Mouse (Mus musculus): ENCODE measurements around the gene Ism2. TPM values are rescaled to one million over a fixed set of nuclear protein-coding genes. Genes with fewer than 3 reads are reported as not detected.

Ism2 gene
- polyA plus RNA-seq, 1 experiment from 2014 or later = 0.92 TPM

GRCm38 (mm10) chr12:87266108-87266826 is 33.2 kb downstream of the Ism2 start, which contains the start of the genes Vipas39 and Ahsa1:
Gene Vipas39, minus strand, starts transcription at chr12:87266256.
Gene Ahsa1, plus strand, starts transcription at chr12:87266479.
- Histone ChIP-seq H3K27me3 (ENCODE audit: control insufficient read depth, insufficient read depth, low read depth, low read length) (no peaks in the 10 kb centered on the region), H3K36me3 (ENCODE audit: control insufficient read depth, insufficient read depth, low read length) (peaks cover 25% of the 10 kb centered on the region), H3K9ac (ENCODE audit: low read length) (peak within 1 kb of the TSS; percentile 96), H3K4me2 (ENCODE audit: low read depth, low read length) (peak within 1 kb of the TSS; percentile 87), H3K4me3 (ENCODE audit: low read length) (peak within 1 kb of the TSS; percentile 96), H3K27ac (ENCODE audit: low read length) (peak within 1 kb of the TSS; percentile 92), H3K4me1 (replicated peaks; ENCODE audit: control insufficient read depth, insufficient read depth, low read length) (peaks cover 14% of the 10 kb centered on the region), H3K9me3 (ENCODE audit: control insufficient read depth, low read length) (no peaks in the 10 kb centered on the region)
- ATAC-seq (ENCODE audit: low read depth) = peak; percentile 97
- under 1% methylated on average over 31 of the region's 31 CpGs for WGBS

GRCm38 (mm10) chr12:87265444-87265843 is 34.1 kb downstream of the Ism2 start:
- Histone ChIP-seq H3K36me3 (ENCODE audit: control insufficient read depth, insufficient read depth, low read length) (peaks cover 26% of the 10 kb centered on the region), H3K9ac (ENCODE audit: low read length) (peak overlapping the region; percentile 72), H3K9me3 (ENCODE audit: control insufficient read depth, low read length) (no peaks in the 10 kb centered on the region), H3K4me3 (ENCODE audit: low read length) (peak overlapping the region; percentile 96), H3K27ac (ENCODE audit: low read length) (peak overlapping the region; percentile 62), H3K27me3 (ENCODE audit: control insufficient read depth, insufficient read depth, low read depth, low read length) (no peaks in the 10 kb centered on the region), H3K4me2 (ENCODE audit: low read depth, low read length) (peak overlapping the region; percentile 83), H3K4me1 (replicated peaks; ENCODE audit: control insufficient read depth, insufficient read depth, low read length) (peaks cover 14% of the 10 kb centered on the region)
- no peak for ATAC-seq (ENCODE audit: low read depth)
- 21% methylated on average over 11 of the region's 11 CpGs for WGBS

- WGBS = 92% methylated on average over 8 of the region's 8 CpGs
- H3K9ac ChIP-seq (ENCODE audit: low read length) = no peak overlapping the region
- no peak overlapping the region for H3K27ac ChIP-seq (ENCODE audit: low read length)
- no peaks in the 10 kb centered on the region for H3K27me3 ChIP-seq (ENCODE audit: control insufficient read depth, insufficient read depth, low read depth, low read length)
- H3K36me3 ChIP-seq (ENCODE audit: control insufficient read depth, insufficient read depth, low read length) = peaks cover 33% of the 10 kb centered on the region
- ATAC-seq (ENCODE audit: low read depth) = no peak
- H3K4me1 ChIP-seq (replicated peaks; ENCODE audit: control insufficient read depth, insufficient read depth, low read length) = 0 out of 2 replicates have a peak, but pooled peaks cover 6% of the 10 kb centered on the region
- H3K4me3 ChIP-seq (ENCODE audit: low read length) = no peak overlapping the region
- H3K9me3 ChIP-seq (ENCODE audit: control insufficient read depth, low read length) = no peaks in the 10 kb centered on the region
- H3K4me2 ChIP-seq (ENCODE audit: low read depth, low read length) = no peak overlapping the region
Observed at GRCm38 (mm10) chr12:87260562-87260961, 38.9 kb downstream of the Ism2 start.

GRCm38 (mm10) chr12:87256629-87257028 is 42.9 kb downstream of the Ism2 start:
- Histone ChIP-seq H3K9ac (ENCODE audit: low read length) (no peak overlapping the region), H3K36me3 (ENCODE audit: control insufficient read depth, insufficient read depth, low read length) (peaks cover 43% of the 10 kb centered on the region), H3K4me1 (replicated peaks; ENCODE audit: control insufficient read depth, insufficient read depth, low read length) (no peaks in the 10 kb centered on the region), H3K27me3 (ENCODE audit: control insufficient read depth, insufficient read depth, low read depth, low read length) (no peaks in the 10 kb centered on the region), H3K9me3 (ENCODE audit: control insufficient read depth, low read length) (no peaks in the 10 kb centered on the region), H3K4me3 (ENCODE audit: low read length) (no peak overlapping the region), H3K4me2 (ENCODE audit: low read depth, low read length) (no peak overlapping the region), H3K27ac (ENCODE audit: low read length) (no peak overlapping the region)
- ATAC-seq (ENCODE audit: low read depth) = no peak
- 90% methylated on average over 5 of the region's 5 CpGs for WGBS

- H3K9ac ChIP-seq (ENCODE audit: low read length) = no peak overlapping the region
- H3K9me3 ChIP-seq (ENCODE audit: control insufficient read depth, low read length) = no peaks in the 10 kb centered on the region
- no peaks in the 10 kb centered on the region for H3K4me1 ChIP-seq (replicated peaks; ENCODE audit: control insufficient read depth, insufficient read depth, low read length)
- peaks cover 38% of the 10 kb centered on the region for H3K36me3 ChIP-seq (ENCODE audit: control insufficient read depth, insufficient read depth, low read length)
- 92% methylated on average over 6 of the region's 6 CpGs for WGBS
- no peak overlapping the region for H3K4me3 ChIP-seq (ENCODE audit: low read length)
- no peak overlapping the region for H3K4me2 ChIP-seq (ENCODE audit: low read depth, low read length)
- no peak for ATAC-seq (ENCODE audit: low read depth)
- H3K27ac ChIP-seq (ENCODE audit: low read length) = no peak overlapping the region
- H3K27me3 ChIP-seq (ENCODE audit: control insufficient read depth, insufficient read depth, low read depth, low read length) = no peaks in the 10 kb centered on the region
Observed at GRCm38 (mm10) chr12:87253878-87254277, 45.6 kb downstream of the Ism2 start.

- Histone ChIP-seq H3K4me2 (ENCODE audit: low read depth, low read length) (no peak overlapping the region), H3K27me3 (ENCODE audit: control insufficient read depth, insufficient read depth, low read depth, low read length) (no peaks in the 10 kb centered on the region), H3K4me1 (replicated peaks; ENCODE audit: control insufficient read depth, insufficient read depth, low read length) (no peaks in the 10 kb centered on the region), H3K27ac (ENCODE audit: low read length) (no peak overlapping the region), H3K9ac (ENCODE audit: low read length) (no peak overlapping the region), H3K4me3 (ENCODE audit: low read length) (no peak overlapping the region), H3K36me3 (ENCODE audit: control insufficient read depth, insufficient read depth, low read length) (peaks cover 40% of the 10 kb centered on the region), H3K9me3 (ENCODE audit: control insufficient read depth, low read length) (no peaks in the 10 kb centered on the region)
- ATAC-seq (ENCODE audit: low read depth) = no peak
- 88% methylated on average over 6 of the region's 6 CpGs for WGBS
Observed at GRCm38 (mm10) chr12:87250161-87250560, 49.3 kb downstream of the Ism2 start.

GRCm38 (mm10) chr12:87238632-87239031 is 60.9 kb downstream of the Ism2 start, which contains the start of gene Noxred1:
Gene Noxred1, minus strand, starts transcription at chr12:87238732.
- no peak for ATAC-seq (ENCODE audit: low read depth)
- H3K4me3 ChIP-seq (ENCODE audit: low read length) = no peak within 1 kb of the TSS
- no peaks in the 10 kb centered on the region for H3K4me1 ChIP-seq (replicated peaks; ENCODE audit: control insufficient read depth, insufficient read depth, low read length)
- no peaks in the 10 kb centered on the region for H3K27me3 ChIP-seq (ENCODE audit: control insufficient read depth, insufficient read depth, low read depth, low read length)
- H3K4me2 ChIP-seq (ENCODE audit: low read depth, low read length) = no peak within 1 kb of the TSS
- WGBS = 82% methylated on average over 1 of the region's 1 CpGs
- H3K27ac ChIP-seq (ENCODE audit: low read length) = no peak within 1 kb of the TSS
- no peak within 1 kb of the TSS for H3K9ac ChIP-seq (ENCODE audit: low read length)
- peaks cover 13% of the 10 kb centered on the region for H3K36me3 ChIP-seq (ENCODE audit: control insufficient read depth, insufficient read depth, low read length)
- no peaks in the 10 kb centered on the region for H3K9me3 ChIP-seq (ENCODE audit: control insufficient read depth, low read length)

- Histone ChIP-seq H3K4me3 (ENCODE audit: low read length) (no peak overlapping the region), H3K9ac (ENCODE audit: low read length) (no peak overlapping the region), H3K27me3 (ENCODE audit: control insufficient read depth, insufficient read depth, low read depth, low read length) (no peaks in the 10 kb centered on the region), H3K4me1 (replicated peaks; ENCODE audit: control insufficient read depth, insufficient read depth, low read length) (no peaks in the 10 kb centered on the region), H3K36me3 (ENCODE audit: control insufficient read depth, insufficient read depth, low read length) (peaks cover 11% of the 10 kb centered on the region), H3K4me2 (ENCODE audit: low read depth, low read length) (no peak overlapping the region), H3K27ac (ENCODE audit: low read length) (no peak overlapping the region), H3K9me3 (ENCODE audit: control insufficient read depth, low read length) (no peaks in the 10 kb centered on the region)
- WGBS = 84% methylated on average over 5 of the region's 5 CpGs
- ATAC-seq (ENCODE audit: low read depth) = no peak
Observed at GRCm38 (mm10) chr12:87236882-87237483, 62.5 kb downstream of the Ism2 start.

GRCm38 (mm10) chr12:87230379-87230895 is 69.1 kb downstream of the Ism2 start:
- ATAC-seq (ENCODE audit: low read depth) = no peak
- Histone ChIP-seq H3K27me3 (ENCODE audit: control insufficient read depth, insufficient read depth, low read depth, low read length) (no peaks in the 10 kb centered on the region), H3K4me3 (ENCODE audit: low read length) (no peak overlapping the region), H3K36me3 (ENCODE audit: control insufficient read depth, insufficient read depth, low read length) (no peaks in the 10 kb centered on the region), H3K4me2 (ENCODE audit: low read depth, low read length) (no peak overlapping the region), H3K9ac (ENCODE audit: low read length) (no peak overlapping the region), H3K4me1 (replicated peaks; ENCODE audit: control insufficient read depth, insufficient read depth, low read length) (no peaks in the 10 kb centered on the region), H3K9me3 (ENCODE audit: control insufficient read depth, low read length) (no peaks in the 10 kb centered on the region), H3K27ac (ENCODE audit: low read length) (no peak overlapping the region)
